Mouse (Mus musculus) heart, postnatal 0 days (tissue): ENCODE measurements around the gene Rcan1.
A peak's percentile ranks its signal among the peaks of the same experiment; 100 is the strongest.

Experiments used
- CTCF ChIP-seq: IDR thresholded peaks from 2 replicates; pipeline ENCODE4 v1.5.1; 2016; ENCODE audit warnings: antibody characterized with exemption, control low read depth, low read depth
- EP300 ChIP-seq: IDR thresholded peaks from 2 replicates; pipeline ENCODE4 v1.6.1; 2016; ENCODE audit warnings: antibody characterized with exemption, low read depth

DNA sequence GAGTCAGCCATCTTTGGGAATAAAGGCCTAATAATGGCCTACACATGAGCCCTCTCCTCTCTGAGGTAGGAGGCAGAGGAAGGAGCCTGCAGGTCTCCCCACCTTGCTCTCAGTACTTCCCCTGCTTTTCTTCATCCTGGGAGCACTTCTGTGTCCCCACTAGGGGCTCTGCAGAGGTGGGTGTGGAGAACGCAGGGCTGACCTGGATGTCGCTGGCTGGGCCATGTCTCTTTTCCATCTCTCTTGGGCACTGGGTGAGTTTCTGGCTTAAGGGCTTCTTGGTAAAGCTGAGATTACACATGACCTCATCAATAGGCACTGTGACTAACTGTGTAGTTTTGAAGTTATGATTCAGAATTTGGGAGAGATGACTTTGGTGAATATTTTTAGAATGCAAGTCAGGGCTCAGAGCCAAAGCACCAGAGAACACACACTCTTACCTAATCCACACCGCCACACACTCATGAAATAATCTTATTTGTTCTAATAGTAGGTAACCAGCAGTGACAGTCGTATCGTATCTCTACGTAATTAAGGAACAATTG is 72.0 kb downstream of the Rcan1 start:
- TF ChIP-seq CTCF (peak; percentile 30), EP300 (0 out of 2 replicates have a peak, but pooled peaks have one; percentile 39)
